Mouse (Mus musculus) right cerebral cortex, adult 2 months (tissue): Measurements from ENCODE around the gene Ablim2.
A peak's percentile ranks its signal among the peaks of the same experiment; 100 is the strongest.

Experiments used
- DNase-seq, 2 experiments: peaks; one replicate each; pipeline ENCODE4 v3.0.0; 2021 to 2022; ENCODE audit warnings: low spot score in 2 of 2

Gene Ablim2

GRCm38 (mm10) chr5:35884689-35885088, 127.0 kb downstream of the Ablim2 start:
- no peak for DNase-seq

- no peak for DNase-seq
These were observed 131.3 kb downstream of the Ablim2 start for GRCm38 (mm10) chr5:35888959-35889358.

GRCm38 (mm10) chr5:35889641-35890040, 132.0 kb downstream of the Ablim2 start:
- no peak for DNase-seq

GRCm38 (mm10) chr5:35890985-35891730, 133.5 kb downstream of the Ablim2 start:
- no peak for DNase-seq

- no peak for DNase-seq
These were observed 134.7 kb downstream of the Ablim2 start for GRCm38 (mm10) chr5:35892363-35892762.

- DNase-seq, result peak; percentile 95 to 98
These were observed 135.6 kb downstream of the Ablim2 start, which contains the start of gene Afap1 for GRCm38 (mm10) chr5:35893093-35893804. Afap1 (plus strand) TSS chr5:35893319.

- DNase-seq, result peak; percentile 48 to 57
These were observed 136.2 kb downstream of the Ablim2 start for GRCm38 (mm10) chr5:35893805-35894260.

- no peak for DNase-seq
These were observed 136.8 kb downstream of the Ablim2 start for GRCm38 (mm10) chr5:35894295-35895047.

- DNase-seq, result no peak
These were observed 138.2 kb downstream of the Ablim2 start for GRCm38 (mm10) chr5:35895926-35896325.

- DNase-seq, result no peak
These were observed 138.9 kb downstream of the Ablim2 start for GRCm38 (mm10) chr5:35896556-35896955.

GRCm38 (mm10) chr5:35897147-35897546, 139.5 kb downstream of the Ablim2 start:
- DNase-seq, result no peak

- DNase-seq, result no peak
These were observed 140.4 kb downstream of the Ablim2 start for GRCm38 (mm10) chr5:35898114-35898513.

- DNase-seq, result no peak
These were observed 141.3 kb downstream of the Ablim2 start for GRCm38 (mm10) chr5:35898994-35899393.

- DNase-seq, result no peak
These were observed 142.9 kb downstream of the Ablim2 start for GRCm38 (mm10) chr5:35900401-35901225.

GRCm38 (mm10) chr5:35901226-35901809, 143.6 kb downstream of the Ablim2 start:
- no peak for DNase-seq

GRCm38 (mm10) chr5:35903456-35903855, 145.8 kb downstream of the Ablim2 start:
- DNase-seq, result no peak

GRCm38 (mm10) chr5:35905283-35905682, 147.6 kb downstream of the Ablim2 start:
- no peak for DNase-seq

GRCm38 (mm10) chr5:35907090-35907489, 149.4 kb downstream of the Ablim2 start:
- no peak for DNase-seq

- DNase-seq, result peak; percentile 45 to 63
These were observed 150.2 kb downstream of the Ablim2 start for GRCm38 (mm10) chr5:35907633-35908426.
